Mouse (Mus musculus) bone marrow, adult 2 months (tissue): ENCODE data around the gene Kirrel3.
A peak's percentile ranks its signal among the peaks of the same experiment; 100 is the strongest.

Experiments used
- CTCF ChIP-seq: fragments of 200-500 bp; IDR thresholded peaks from 2 replicates; pipeline ENCODE4 v1.5.1; 2011; ENCODE audit warnings: low read length, control low read depth; ENCODE audit not compliant: control insufficient read depth, insufficient read depth
- POLR2A ChIP-seq: fragments of 200-500 bp; IDR thresholded peaks from 2 replicates; pipeline ENCODE4 v1.6.1; 2011; ENCODE audit warnings: low read depth, mild to moderate bottlenecking, control low read depth, low read length, borderline replicate concordance; ENCODE audit not compliant: control insufficient read depth

- TF ChIP-seq POLR2A (no peak), CTCF (peak; percentile 62)
These were observed 498.1 kb downstream of the Kirrel3 start for GRCm38 (mm10) chr9:34983513-34984462.
